Mouse (Mus musculus) ES-Bruce4 (cell line): Measurements from ENCODE around the gene Qars.

Source experiments
- CTCF ChIP-seq: IDR thresholded peaks from one replicate; pipeline ENCODE4 v1.8.1; 2011; ENCODE audit warnings: low read depth, low read length
- EP300 ChIP-seq: IDR thresholded peaks from 2 replicates; pipeline ENCODE4 v1.6.1; 2011; ENCODE audit warnings: low read depth, low read length; ENCODE audit not compliant: insufficient read depth
- POLR2A ChIP-seq: IDR thresholded peaks from one replicate; pipeline ENCODE4 v1.8.1; 2011; ENCODE audit warnings: low read length; ENCODE audit not compliant: insufficient read depth

DNA sequence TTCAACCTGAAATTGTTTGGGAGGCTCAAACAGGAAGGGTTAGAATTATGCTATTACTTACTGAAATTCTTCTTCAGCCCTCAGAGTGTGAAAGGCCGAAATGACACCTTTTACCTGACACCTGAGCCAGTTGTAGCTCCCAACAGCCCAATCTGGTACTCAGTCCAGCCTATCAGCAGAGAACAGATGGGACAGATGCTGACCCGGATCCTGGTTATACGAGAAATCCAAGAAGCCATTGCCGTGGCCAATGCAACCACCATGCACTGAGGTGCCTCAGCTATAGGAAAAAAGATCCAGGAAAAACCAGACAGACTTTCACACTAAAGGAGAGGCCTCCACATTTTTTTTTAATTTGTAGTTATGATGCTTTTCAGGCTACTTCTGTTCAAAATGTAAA lies 51.7 kb downstream of the Qars start:
- TF ChIP-seq CTCF (no peak), POLR2A (no peak), EP300 (no peak)
